Mouse (Mus musculus): ENCODE data around the gene Nfx1. TPM values are rescaled to one million over a fixed set of nuclear protein-coding genes. Genes with fewer than 3 reads are reported as not detected.

The Nfx1 gene
- total and polyA plus RNA-seq, 2 experiments from 2014 or later: 63.1 to 76.3 TPM

GRCm38 (mm10) chr4:41074461-41074860 lies 103.8 kb downstream of the Nfx1 start:
- no peak overlapping the region for H3K4me2 ChIP-seq (ENCODE audit: low read depth, low read length, poor library complexity, severe bottlenecking)
- H3K36me3 ChIP-seq (ENCODE audit: insufficient read depth, low read length): no peaks in the 10 kb centered on the region
- no peaks in the 10 kb centered on the region for H3K27me3 ChIP-seq (ENCODE audit: insufficient read depth, low read length)
- ATAC-seq (ENCODE audit: low FRiP score): no peak
- no peak for TF ChIP-seq CTCF (IDR thresholded peaks at IDR 0.05)
- no peak for DNase-seq (ENCODE audit: low spot score)
- no peak overlapping the region for H3K4me3 ChIP-seq (ENCODE audit: low read depth, low read length)
- WGBS: 64% methylated on average over 6 of the region's 6 CpGs
- H3K27ac ChIP-seq (ENCODE audit: low read depth, low read length): no peak overlapping the region
- H3K4me1 ChIP-seq (ENCODE audit: insufficient read depth, low read length): no peaks in the 10 kb centered on the region
- H3K9ac ChIP-seq (replicated peaks; ENCODE audit: low read length, poor library complexity, severe bottlenecking): no peak overlapping the region
- no peaks in the 10 kb centered on the region for H3K9me3 ChIP-seq (ENCODE audit: low read length)

Small RNAs within 50 kb of the gene (microRNA-seq; reads per million reads assigned to microRNA genes)
- 4.4 reads per million, percentile 7 among the genes with 10 or more reads in this experiment for gene Mir3094 (ENCODE audit: borderline number of aligned reads)

Other genes with a start within 250 kb of the Nfx1 start
- gene Dnaja1, start 248.8 kb upstream of the Nfx1 start, total RNA-seq (2014; rRNA removed): 104 and 140 TPM in 2 replicates
- gene Dnaja1, start 248.8 kb upstream of the Nfx1 start, polyA plus RNA-seq (2015; fragmentation: Nextera tagmentation; extraction: Ambion mirVana): 585 and 650 TPM in 2 replicates
- 61.3 and 69.1 TPM in 2 replicates for gene Smu1, start 213.0 kb upstream of the Nfx1 start, total RNA-seq (2014; rRNA removed)
- 94.4 and 97.6 TPM in 2 replicates for gene Smu1, start 213.0 kb upstream of the Nfx1 start, polyA plus RNA-seq (2015; fragmentation: Nextera tagmentation; extraction: Ambion mirVana)
- 10.0 and 11.0 TPM in 2 replicates for gene B4galt1, start 116.9 kb upstream of the Nfx1 start, total RNA-seq (2014; rRNA removed)
- 5.7 and 5.8 TPM in 2 replicates for gene B4galt1, start 116.9 kb upstream of the Nfx1 start, polyA plus RNA-seq (2015; fragmentation: Nextera tagmentation; extraction: Ambion mirVana)
- not detected in 2 replicates for gene Spink4, start 50.9 kb upstream of the Nfx1 start, total RNA-seq (2014; rRNA removed)
- gene Spink4, start 50.9 kb upstream of the Nfx1 start, polyA plus RNA-seq (2015; fragmentation: Nextera tagmentation; extraction: Ambion mirVana): not detected in 2 replicates
- 92.3 and 114 TPM in 2 replicates for gene Bag1, start 22.6 kb upstream of the Nfx1 start, total RNA-seq (2014; rRNA removed)
- gene Bag1, start 22.6 kb upstream of the Nfx1 start, polyA plus RNA-seq (2015; fragmentation: Nextera tagmentation; extraction: Ambion mirVana): 163 and 170 TPM in 2 replicates
- gene Chmp5, start 22.5 kb upstream of the Nfx1 start, total RNA-seq (2014; rRNA removed): 65.2 and 66.9 TPM in 2 replicates
- 131 and 137 TPM in 2 replicates for gene Chmp5, start 22.5 kb upstream of the Nfx1 start, polyA plus RNA-seq (2015; fragmentation: Nextera tagmentation; extraction: Ambion mirVana)
- gene Aqp7, start 77.2 kb downstream of the Nfx1 start, total RNA-seq (2014; rRNA removed): not detected in 2 replicates
- gene Aqp7, start 77.2 kb downstream of the Nfx1 start, polyA plus RNA-seq (2015; fragmentation: Nextera tagmentation; extraction: Ambion mirVana): not detected in 2 replicates
- 1.1 TPM in 1 of 2 replicates, not detected in the other for gene Aqp3, start 127.3 kb downstream of the Nfx1 start, total RNA-seq (2014; rRNA removed)
- 0.25 and 0.47 TPM in 2 replicates for gene Aqp3, start 127.3 kb downstream of the Nfx1 start, polyA plus RNA-seq (2015; fragmentation: Nextera tagmentation; extraction: Ambion mirVana)
- 67.9 and 70.8 TPM in 2 replicates for gene Nol6, start 153.5 kb downstream of the Nfx1 start, total RNA-seq (2014; rRNA removed)
- gene Nol6, start 153.5 kb downstream of the Nfx1 start, polyA plus RNA-seq (2015; fragmentation: Nextera tagmentation; extraction: Ambion mirVana): 39.9 and 40.1 TPM in 2 replicates
- gene Ube2r2, start 164.8 kb downstream of the Nfx1 start, total RNA-seq (2014; rRNA removed): 49.9 TPM in 2 replicates
- 41.0 and 50.4 TPM in 2 replicates for gene Ube2r2, start 164.8 kb downstream of the Nfx1 start, polyA plus RNA-seq (2015; fragmentation: Nextera tagmentation; extraction: Ambion mirVana)

Measured in midbrain, postnatal 0 days (tissue).